25 mouse cellular contexts compared by ENCODE assay signal in genomic region chr7:63321171-63321570, GRCm38 (mm10).
"Had no signal": no experiment of that assay in that cellular context is flagged by ENCODE, and none has a peak within 500 bp of the region (broad histone marks: within the 10 kb centered on the region; RNA-seq: fewer than 3 reads in every experiment).

No protein-coding gene starts in this region.

- H3K9me3 ChIP-seq: embryonic facial prominence, embryonic 12.5 days; embryonic facial prominence, embryonic 13.5 days; embryonic facial prominence, embryonic 15.5 days; forebrain, embryonic 10.5 days; forebrain, embryonic 12.5 days; forebrain, embryonic 13.5 days; heart, embryonic 10.5 days had no signal

- H3K27me3 ChIP-seq: embryonic facial prominence, embryonic 12.5 days; embryonic facial prominence, embryonic 13.5 days; embryonic facial prominence, embryonic 15.5 days; forebrain, embryonic 12.5 days; forebrain, embryonic 13.5 days had no signal

- H3K36me3 ChIP-seq: embryonic facial prominence, embryonic 10.5 days; embryonic facial prominence, embryonic 12.5 days; embryonic facial prominence, embryonic 13.5 days; embryonic facial prominence, embryonic 15.5 days; forebrain, embryonic 10.5 days; forebrain, embryonic 12.5 days; heart, embryonic 10.5 days had no signal

- H3K4me1 ChIP-seq: embryonic facial prominence, embryonic 10.5 days; embryonic facial prominence, embryonic 12.5 days; embryonic facial prominence, embryonic 13.5 days; embryonic facial prominence, embryonic 15.5 days; forebrain, embryonic 10.5 days; forebrain, embryonic 12.5 days; forebrain, embryonic 13.5 days; heart, embryonic 10.5 days had no signal

- DNase-seq: cerebellum, adult 2 months; cerebellum, adult 8-10 months; cerebellum, postnatal 14 days; cerebellum, postnatal 25 days; cerebellum, postnatal 36 days; embryo, embryonic 11 days; forebrain, postnatal 0 days; gastrocnemius, adult 2 months; gastrocnemius, postnatal 10 days; gastrocnemius, postnatal 14 days; gastrocnemius, postnatal 25 days; gastrocnemius, postnatal 36 days; heart, adult 11 months; heart, adult 18-20 months; heart, adult 2 months had no signal

- H3K4me3 ChIP-seq: embryonic facial prominence, embryonic 10.5 days; embryonic facial prominence, embryonic 12.5 days; embryonic facial prominence, embryonic 13.5 days; embryonic facial prominence, embryonic 15.5 days; erythroblast, embryonic 14.5 days; forebrain, embryonic 10.5 days; forebrain, embryonic 12.5 days; forebrain, embryonic 13.5 days; gastrocnemius, adult 2 months; heart, adult 2 months; heart, embryonic 10.5 days had no signal

- H3K9ac ChIP-seq: embryonic facial prominence, embryonic 12.5 days; embryonic facial prominence, embryonic 13.5 days; embryonic facial prominence, embryonic 15.5 days; forebrain, embryonic 12.5 days; forebrain, embryonic 13.5 days; forebrain, postnatal 0 days had no signal

- H3K4me2 ChIP-seq: embryonic facial prominence, embryonic 12.5 days; embryonic facial prominence, embryonic 13.5 days; embryonic facial prominence, embryonic 15.5 days; forebrain, embryonic 12.5 days; forebrain, embryonic 13.5 days had no signal

- ATAC-seq: forebrain, embryonic 14.5 days; forebrain, postnatal 0 days had no signal

- H3K27ac ChIP-seq: embryonic facial prominence, embryonic 10.5 days; embryonic facial prominence, embryonic 12.5 days; embryonic facial prominence, embryonic 13.5 days; embryonic facial prominence, embryonic 15.5 days; forebrain, embryonic 10.5 days; forebrain, embryonic 12.5 days; forebrain, embryonic 13.5 days; gastrocnemius, adult 2 months; heart, adult 2 months; heart, embryonic 10.5 days had no signal
